Mouse (Mus musculus) Patski (cell line): Measurements from ENCODE around the gene H3f3a. TPM values are rescaled to one million over a fixed set of nuclear protein-coding genes. Genes with fewer than 3 reads are reported as not detected.

Source experiments
- ATAC-seq: fragments of 100-300 bp; one replicate; pipeline ENCODE4 v1.8.0; 2021
- CTCF ChIA-PET: fragments of 350-600 bp; sonication (Branson Sonifier 250); formaldehyde crosslinking; loops from one replicate; lab custom pipeline; 2022; ENCODE audit warnings: inconsistent platforms; lab: Charles Lee
- POLR2A ChIA-PET: fragments of 350-600 bp; sonication (Branson Sonifier 250); formaldehyde crosslinking; loops from one replicate; lab custom pipeline; 2022; ENCODE audit warnings: antibody characterized with exemption, inconsistent platforms; lab: Charles Lee
- DNase-seq: peaks from one replicate; pipeline ENCODE4 v3.0.0-alpha.2; 2011; ENCODE audit warnings: low read depth, low spot score
- H3K27me3 ChIP-seq: fragments of 371-371 bp; one replicate; pipeline ENCODE4 v1.5.1; 2021
- CTCF ChIP-seq: fragments of 100-300 bp; IDR thresholded peaks from one replicate; pipeline ENCODE4 v1.5.1; 2021
- in situ Hi-C: fragments of 300-500 bp; cut with MboI; formaldehyde crosslinking; loops from 3 replicates; pipeline ENCODE4 v1.11.1; 2018; ENCODE audit warnings: low pct_unique_long_range_greater_than_20kb, mixed read lengths
- polyA plus RNA-seq: library from polyadenylated mRNA; unstranded; gene quantifications from one replicate; pipeline ENCODE4 v1.2.3, GENCODE M21; 2021

The H3f3a gene
- polyA plus RNA-seq, 1 experiment from 2014 or later: 683 TPM

DNA sequence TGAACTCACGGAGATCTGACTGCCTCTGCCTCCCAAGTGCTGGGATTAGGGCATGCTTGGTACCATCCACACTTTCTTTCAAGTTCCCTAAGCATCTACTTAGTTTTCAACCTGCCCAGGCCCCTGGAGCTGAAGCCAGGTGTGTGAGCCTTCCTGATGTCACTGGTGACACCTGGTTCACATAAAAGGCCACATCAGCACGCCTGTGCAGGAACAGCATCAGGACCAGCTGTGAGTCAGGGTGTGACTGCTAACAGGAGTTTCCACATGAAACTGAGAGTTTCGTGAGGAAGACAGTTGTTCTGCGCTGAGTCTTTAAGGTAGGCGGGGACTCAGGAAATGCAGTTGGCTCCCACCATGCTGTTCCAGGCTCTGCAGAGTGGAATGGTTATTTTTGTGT is 48.4 kb downstream of the H3f3a start:
- ChIA-PET CTCF (interaction anchor here (1.0 to 2.3 kb wide), 2 partner anchors 45 to 46 kb away, joined by 3 to 17 read pairs; no protein-coding TSS in a partner anchor), POLR2A (no interaction called here)
- in situ Hi-C loops: loop anchor here (5.0 kb wide), 2 partner anchors 43 to 333 kb away; no protein-coding TSS in a partner anchor
- ATAC-seq: no peak
- DNase-seq: no peak
- H3K27me3 ChIP-seq: no peaks in the 10 kb centered on the region
- no peak for TF ChIP-seq CTCF

DNA sequence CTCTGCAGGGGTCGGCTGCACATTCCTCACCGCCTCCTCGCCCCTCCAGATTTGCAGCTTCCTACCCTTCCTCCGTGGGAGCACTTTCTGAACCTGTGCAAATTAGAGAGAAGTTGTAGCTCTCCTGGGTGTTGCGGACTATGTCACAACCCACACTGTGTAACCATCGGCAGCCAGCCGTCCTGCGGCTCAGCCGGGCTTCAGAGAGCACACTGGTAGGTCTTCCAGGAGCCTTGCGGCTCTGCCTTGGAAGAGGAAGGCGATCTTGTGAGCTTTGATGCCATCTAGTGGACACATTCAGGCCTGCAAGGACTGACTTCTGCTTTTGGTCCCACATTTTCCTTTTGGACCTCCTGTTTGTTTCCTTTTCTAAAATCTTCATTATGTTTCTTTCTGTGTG is 49.9 kb downstream of the H3f3a start:
- ChIA-PET POLR2A (no interaction called here), CTCF (interaction anchor here (0.7 to 2.3 kb wide), 3 partner anchors 40 to 305 kb away, joined by 3 to 17 read pairs (median 7); no protein-coding TSS in a partner anchor)
- no peaks in the 10 kb centered on the region for H3K27me3 ChIP-seq
- in situ Hi-C loops: no loop called here
- ATAC-seq: peak; percentile 55
- TF ChIP-seq CTCF: no peak
- no peak for DNase-seq

DNA sequence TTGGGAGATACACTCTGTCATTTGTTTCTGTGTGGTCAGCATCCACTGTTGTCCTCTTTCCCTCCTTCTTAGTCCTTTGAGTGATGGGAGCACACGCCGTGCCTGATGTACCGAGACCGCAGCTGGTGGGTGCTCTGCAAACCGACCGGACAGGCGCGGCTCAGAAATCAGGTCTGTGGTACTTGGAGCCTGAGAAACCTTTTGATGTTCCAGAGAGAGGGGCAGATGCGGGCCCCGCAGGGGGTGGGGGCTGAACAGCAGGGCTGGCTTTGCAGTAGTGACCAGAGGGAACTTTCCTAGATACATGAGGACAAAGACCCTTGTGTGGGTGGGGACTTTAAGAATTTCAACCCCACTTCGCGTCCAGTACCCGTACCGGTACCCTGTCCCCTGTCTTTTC is 50.4 kb downstream of the H3f3a start:
- no peak for TF ChIP-seq CTCF

DNA sequence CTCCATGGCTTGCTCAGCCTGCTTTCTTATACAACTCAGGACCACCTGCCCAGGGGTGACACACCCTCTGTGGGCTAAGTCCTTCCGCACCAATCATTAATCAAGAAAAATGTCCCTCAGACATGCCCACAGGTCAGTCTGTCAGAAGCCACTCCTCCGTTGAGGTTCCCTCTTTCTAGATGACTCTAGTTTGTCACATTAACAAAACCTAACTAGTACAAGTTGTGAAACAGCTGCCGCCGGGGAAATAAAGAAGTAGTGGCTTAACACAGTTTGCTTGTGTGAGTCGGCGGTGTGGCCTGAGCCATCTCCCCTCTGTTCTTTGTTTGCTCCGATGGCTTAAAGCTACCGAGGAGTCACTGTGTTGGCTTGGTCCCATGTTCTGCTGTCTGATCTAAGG is 51.1 kb downstream of the H3f3a start:
- ATAC-seq (no peak), DNase-seq (no peak)
- no peaks in the 10 kb centered on the region for H3K27me3 ChIP-seq
- no peak for TF ChIP-seq CTCF
- CTCF ChIA-PET: interaction anchor here (1.1 to 1.5 kb wide), 4 partner anchors 10 to 329 kb away, joined by 3 to 7 read pairs (median 5); no protein-coding TSS in a partner anchor
- in situ Hi-C loops: no loop called here
- POLR2A ChIA-PET: interaction anchor here (1.0 kb wide), 1 partner anchor 15 kb away, joined by 4 read pairs; no protein-coding TSS in a partner anchor

More for the DNA sequence above, 50.4 kb downstream of the H3f3a start:
- H3K27me3 ChIP-seq: no peaks in the 10 kb centered on the region
- DNase-seq (no peak), ATAC-seq (no peak)
- in situ Hi-C loops: no loop called here
- ChIA-PET POLR2A (no interaction called here), CTCF (interaction anchor here (0.7 to 2.3 kb wide), 3 partner anchors 40 to 304 kb away, joined by 3 to 17 read pairs (median 7); no protein-coding TSS in a partner anchor)

DNA sequence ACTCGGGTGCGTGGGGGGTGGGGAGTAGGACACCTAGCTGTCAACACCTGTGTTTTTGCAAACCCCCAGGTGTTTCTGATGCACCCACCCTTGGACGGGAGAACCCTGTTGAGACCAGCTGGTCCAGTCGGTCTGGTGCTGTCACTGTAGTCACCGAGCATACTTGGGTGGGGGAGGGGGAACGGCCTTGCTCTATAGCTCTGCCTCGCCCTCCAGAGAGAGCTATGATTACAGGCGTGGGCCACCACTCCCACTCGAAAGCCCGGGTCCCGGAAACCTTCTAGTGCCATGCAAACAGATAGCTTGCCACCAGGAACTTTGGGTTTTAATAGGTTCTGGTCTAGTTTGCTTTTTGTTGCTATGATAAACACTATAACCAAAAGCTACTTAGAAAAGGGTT is 51.6 kb downstream of the H3f3a start:
- no peaks in the 10 kb centered on the region for H3K27me3 ChIP-seq
- ChIA-PET POLR2A (interaction anchor here (0.6 to 1.2 kb wide), 4 partner anchors 15 to 140 kb away, joined by 3 to 4 read pairs (median 4); no protein-coding TSS in a partner anchor), CTCF (interaction anchor here (1.1 to 1.5 kb wide), 6 partner anchors 9 to 328 kb away, joined by 3 to 9 read pairs (median 4); partner anchors contain the start of gene Acbd3)
- no peak for TF ChIP-seq CTCF
- ATAC-seq (no peak), DNase-seq (no peak)
- in situ Hi-C loops: no loop called here

DNA sequence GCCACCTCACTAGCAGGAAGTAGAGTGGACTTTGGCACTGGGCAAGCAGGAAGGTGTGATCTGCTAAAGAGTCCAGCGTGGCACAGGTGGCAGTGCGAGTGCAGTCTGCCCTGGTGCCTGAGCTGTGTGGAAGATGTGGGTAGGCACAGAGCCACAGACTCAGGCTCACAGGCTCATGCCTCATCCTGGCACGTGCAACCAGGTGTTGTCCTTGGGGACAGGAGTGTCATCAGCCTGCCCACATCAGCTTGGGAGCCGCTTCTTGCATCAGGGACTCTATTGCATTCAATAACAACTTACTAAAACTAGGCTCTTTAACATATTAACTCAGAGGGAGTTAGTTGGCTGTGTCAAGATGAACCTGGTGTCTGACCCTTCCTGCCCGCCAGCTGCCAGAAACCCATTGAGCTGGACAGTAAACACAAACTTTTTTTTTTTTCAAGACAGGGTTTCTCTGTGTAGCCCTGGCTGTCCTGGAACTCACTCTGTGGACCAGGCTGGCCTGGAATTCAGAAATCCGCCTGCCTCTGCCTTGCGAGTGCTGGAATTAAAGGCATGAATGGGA is 55.7 kb downstream of the H3f3a start:
- no peak for TF ChIP-seq CTCF
- ChIA-PET POLR2A (no interaction called here), CTCF (interaction anchor here (1.0 kb wide), 1 partner anchor 9 kb away, joined by 3 read pairs; no protein-coding TSS in a partner anchor)
- DNase-seq: no peak
- H3K27me3 ChIP-seq: no peaks in the 10 kb centered on the region
- in situ Hi-C loops: no loop called here
- ATAC-seq: no peak

DNA sequence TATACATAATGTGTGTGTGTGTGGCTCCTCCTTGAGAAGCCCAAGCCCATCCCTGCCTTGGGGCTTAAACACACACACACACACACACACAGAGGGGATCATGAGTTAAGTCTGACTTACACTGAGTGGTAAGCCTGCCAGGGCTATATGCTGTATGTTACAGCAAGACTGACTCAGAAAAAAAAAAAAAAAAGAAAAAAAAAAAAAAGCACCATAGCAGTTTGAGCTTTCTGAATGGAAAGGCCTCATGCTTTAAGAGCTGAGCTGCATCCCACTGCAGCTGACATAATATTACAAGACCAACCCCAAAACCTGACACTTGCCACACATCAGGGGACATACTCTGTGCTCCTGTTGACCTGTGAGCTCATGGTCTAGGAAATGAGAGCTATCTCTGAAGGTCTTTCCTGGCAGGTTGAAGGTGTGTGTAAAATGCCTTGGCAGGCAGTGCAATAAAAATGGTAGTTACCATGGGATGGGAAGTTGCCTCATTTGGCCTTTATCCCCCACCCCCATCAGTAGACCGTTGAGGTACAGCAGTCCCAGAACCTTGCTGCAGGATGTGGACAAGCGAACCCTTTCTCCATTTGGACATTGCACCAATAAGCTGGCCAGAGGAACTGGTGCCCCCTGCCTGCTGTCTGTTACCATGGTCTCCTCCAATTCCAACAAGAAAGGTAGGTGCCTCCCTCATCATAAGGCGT is 56.3 kb downstream of the H3f3a start:
- CTCF ChIA-PET: interaction anchor here (0.9 to 1.4 kb wide), 3 partner anchors 8 to 20 kb away, joined by 3 to 4 read pairs (median 3); no protein-coding TSS in a partner anchor
- in situ Hi-C loops: no loop called here
- POLR2A ChIA-PET: no interaction called here
- DNase-seq (no peak), ATAC-seq (no peak)
- TF ChIP-seq CTCF: no peak
- H3K27me3 ChIP-seq: no peaks in the 10 kb centered on the region

DNA sequence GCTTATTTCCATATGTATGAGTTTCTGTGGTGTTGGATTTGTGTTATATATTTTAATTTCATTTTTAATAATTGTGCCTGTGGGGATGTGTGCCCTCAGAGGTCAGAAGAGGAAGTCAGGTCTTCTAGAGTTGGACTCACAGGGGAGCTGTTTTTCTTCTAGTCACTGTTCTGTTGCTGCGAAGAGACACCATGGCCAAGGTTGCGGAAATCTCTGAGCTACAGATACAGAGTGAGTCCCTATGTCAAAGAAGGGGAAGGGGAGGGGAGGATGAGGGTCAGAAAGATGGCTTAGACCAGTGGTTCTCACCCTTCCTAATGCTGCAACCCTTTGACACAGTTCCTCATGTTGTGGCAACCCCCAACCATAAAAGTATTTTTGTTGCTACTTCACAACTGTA is 57.0 kb downstream of the H3f3a start:
- H3K27me3 ChIP-seq: no peaks in the 10 kb centered on the region
- DNase-seq: no peak
- in situ Hi-C loops: no loop called here
- no peak for ATAC-seq
- ChIA-PET CTCF (interaction anchor here (0.9 to 1.4 kb wide), 2 partner anchors 8 to 19 kb away, joined by 3 to 4 read pairs; no protein-coding TSS in a partner anchor), POLR2A (interaction anchor here (0.7 kb wide), 1 partner anchor 9 kb away, joined by 3 read pairs; no protein-coding TSS in a partner anchor)
- no peak for TF ChIP-seq CTCF

DNA sequence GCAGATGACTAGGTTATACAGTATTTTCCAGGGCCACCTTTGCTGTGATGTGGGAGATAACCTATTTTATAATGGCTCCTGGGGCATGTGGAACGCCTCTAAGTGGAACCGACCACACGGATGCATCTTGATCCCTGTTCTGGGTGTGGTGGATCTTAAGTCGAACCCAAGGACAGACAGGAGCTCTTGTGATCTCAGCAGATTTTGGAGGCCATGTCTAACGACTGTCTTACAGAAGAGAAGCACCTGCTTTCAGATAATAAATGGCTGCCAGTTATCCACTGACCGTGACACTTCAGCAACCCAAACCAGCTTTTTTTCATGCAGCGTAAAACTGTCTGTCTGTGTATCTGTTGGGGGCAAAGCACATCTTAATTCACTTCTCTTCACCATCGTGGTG is 59.4 kb downstream of the H3f3a start:
- no peaks in the 10 kb centered on the region for H3K27me3 ChIP-seq
- in situ Hi-C loops: no loop called here
- POLR2A ChIA-PET: no interaction called here
- CTCF ChIA-PET: no interaction called here
- DNase-seq (no peak), ATAC-seq (no peak)
- no peak for TF ChIP-seq CTCF

DNA sequence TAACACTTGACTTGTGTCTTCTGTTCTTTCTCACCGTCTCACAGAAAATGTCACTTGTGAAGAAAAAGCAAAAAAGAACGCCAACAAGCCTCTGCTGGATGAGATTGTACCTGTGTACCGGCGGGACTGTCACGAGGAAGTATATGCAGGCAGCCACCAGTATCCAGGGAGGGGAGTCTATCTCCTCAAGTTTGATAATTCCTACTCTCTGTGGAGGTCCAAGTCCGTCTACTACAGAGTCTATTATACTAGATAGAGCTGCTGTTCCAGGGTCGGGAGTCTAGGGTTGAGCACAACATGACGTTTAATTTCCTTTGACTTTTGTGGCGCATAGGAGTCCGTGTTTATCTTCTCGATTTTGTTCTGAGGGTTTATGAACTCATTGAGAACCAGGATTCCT is 61.6 kb downstream of the H3f3a start:
- DNase-seq (no peak), ATAC-seq (no peak)
- no peaks in the 10 kb centered on the region for H3K27me3 ChIP-seq
- no peak for TF ChIP-seq CTCF
- CTCF ChIA-PET: no interaction called here
- POLR2A ChIA-PET: no interaction called here
- in situ Hi-C loops: no loop called here

Other genes with a start within 250 kb of the H3f3a start
- gene Parp1, start 245.0 kb downstream of the H3f3a start, polyA plus RNA-seq: 99.1 TPM
- gene Lin9, start 172.8 kb downstream of the H3f3a start, polyA plus RNA-seq: 13.7 TPM
- not detected for gene Mixl1, start 116.9 kb downstream of the H3f3a start, polyA plus RNA-seq
- 53.4 TPM for gene Acbd3, start 87.9 kb downstream of the H3f3a start, polyA plus RNA-seq
- gene Sde2, start 37.2 kb upstream of the H3f3a start, polyA plus RNA-seq: 29.0 TPM
- gene Lefty2, start 79.2 kb upstream of the H3f3a start, polyA plus RNA-seq: 0.04 TPM
- gene Pycr2, start 90.3 kb upstream of the H3f3a start, polyA plus RNA-seq: 62.2 TPM
- gene Lefty1, start 121.1 kb upstream of the H3f3a start, polyA plus RNA-seq: 0.06 TPM
- 39.3 TPM for gene Tmem63a, start 128.4 kb upstream of the H3f3a start, polyA plus RNA-seq
- 10.9 TPM for gene Ephx1, start 207.0 kb upstream of the H3f3a start, polyA plus RNA-seq
- gene 9130409I23Rik, start 237.3 kb upstream of the H3f3a start, polyA plus RNA-seq: 0.03 TPM